Mouse (Mus musculus) midbrain, embryonic 13.5 days (tissue): Measurements from ENCODE around the gene Hdac10. TPM values are rescaled to one million over a fixed set of nuclear protein-coding genes. Genes with fewer than 3 reads are reported as not detected.
A peak's percentile ranks its signal among the peaks of the same experiment; 100 is the strongest.

Source experiments
- ATAC-seq: fragments of 200-750 bp; cut with Nextera tagmentation; 2 replicates; pipeline ENCODE4 v1.8.0; 2017; ENCODE audit warnings: mild to moderate bottlenecking, moderate TSS enrichment, moderate library complexity
- H3K27ac ChIP-seq: fragments of 300-500 bp; sonication (generic); 2 replicates; pipeline ENCODE4 v1.5.1; 2015; ENCODE audit warnings: inconsistent platforms, mild to moderate bottlenecking, moderate library complexity
- H3K27me3 ChIP-seq: fragments of 300-500 bp; sonication (generic); 2 replicates; pipeline ENCODE4 v1.6.1; 2015; ENCODE audit warnings: mild to moderate bottlenecking, inconsistent platforms
- H3K36me3 ChIP-seq: fragments of 300-500 bp; sonication (generic); 2 replicates; pipeline ENCODE4 v1.6.1; 2015; ENCODE audit warnings: mild to moderate bottlenecking, inconsistent platforms
- H3K4me1 ChIP-seq: fragments of 300-500 bp; sonication (generic); replicated peaks from 2 replicates; pipeline ENCODE4 v1.6.1; 2015; ENCODE audit warnings: inconsistent platforms
- H3K4me2 ChIP-seq: fragments of 300-500 bp; sonication (generic); replicated peaks from 2 replicates; pipeline ENCODE4 v1.6.1; 2015; ENCODE audit warnings: moderate library complexity, mild to moderate bottlenecking, inconsistent platforms
- H3K4me3 ChIP-seq: fragments of 300-500 bp; sonication (generic); replicated peaks from 2 replicates; pipeline ENCODE4 v1.5.1; 2015; ENCODE audit warnings: mild to moderate bottlenecking, inconsistent platforms
- H3K9ac ChIP-seq: fragments of 300-500 bp; sonication (generic); replicated peaks from 2 replicates; pipeline ENCODE4 v1.6.1; 2015; ENCODE audit warnings: mild to moderate bottlenecking, inconsistent platforms
- H3K9me3 ChIP-seq: fragments of 300-500 bp; sonication (generic); 2 replicates; pipeline ENCODE4 v1.6.1; 2016; ENCODE audit warnings: mild to moderate bottlenecking, inconsistent platforms
- WGBS: fragments of 180-500 bp; shearing (Covaris S2); methylation state at CpG from one replicate; pipeline ENCODE4 v1.1.7; 2015; 5-methylcytosine and 5-hydroxymethylcytosine counted together
- polyA plus RNA-seq: library from polyadenylated mRNA; unstranded; fragments of >200 nt; fragmentation: Nextera tagmentation; extraction: Ambion mirVana; gene quantifications from 2 replicates; pipeline ENCODE4 v1.2.1, GENCODE M21; 2015

Gene Hdac10
- polyA plus RNA-seq, 1 experiment from 2014 or later = 26.0 TPM

GRCm38 (mm10) chr15:89169431-89169830, 40.9 kb upstream of the Hdac10 start:
- peak; percentile 10; the same call in 1 of the 2 replicates for ATAC-seq
- peaks cover 54% of the 10 kb centered on the region for H3K4me1 ChIP-seq
- peaks cover 61% of the 10 kb centered on the region for H3K36me3 ChIP-seq
- no peaks in the 10 kb centered on the region for H3K9me3 ChIP-seq
- H3K4me2 ChIP-seq = peak overlapping the region; percentile 1; the same call in 1 of the 2 replicates
- H3K27me3 ChIP-seq = no peaks in the 10 kb centered on the region
- no peak overlapping the region for H3K9ac ChIP-seq
- no peak overlapping the region for H3K4me3 ChIP-seq
- peak overlapping the region; percentile 12 for H3K27ac ChIP-seq
- WGBS = 7% methylated on average over 10 of the region's 10 CpGs

DNA sequence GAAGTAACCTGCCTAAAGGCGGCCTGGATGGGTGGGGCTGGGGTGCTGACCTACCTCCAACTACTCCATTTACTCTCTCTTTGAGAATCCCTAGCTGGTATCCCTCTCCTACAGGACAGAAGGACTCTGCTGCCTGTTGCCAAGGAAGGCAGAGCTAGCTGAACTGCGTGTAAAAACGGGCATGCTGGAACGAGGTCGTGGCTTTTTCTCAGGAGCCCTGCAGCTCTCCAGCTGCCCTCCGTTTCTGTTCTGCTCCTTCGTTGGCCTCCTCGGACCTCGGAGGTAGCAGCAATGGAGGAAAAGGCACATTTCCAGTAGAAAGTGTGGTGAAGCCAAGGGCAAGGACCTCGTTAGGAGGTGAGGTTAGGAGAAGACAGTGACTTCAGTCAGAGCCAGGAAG, 40.4 kb upstream of the Hdac10 start:
- Histone ChIP-seq H3K27ac (peak overlapping the region; percentile 12), H3K27me3 (no peaks in the 10 kb centered on the region), H3K4me2 (no peak overlapping the region), H3K4me1 (peaks cover 49% of the 10 kb centered on the region), H3K9ac (no peak overlapping the region), H3K36me3 (peaks cover 66% of the 10 kb centered on the region), H3K4me3 (no peak overlapping the region), H3K9me3 (no peaks in the 10 kb centered on the region)
- WGBS = 61% methylated on average over 10 of the region's 10 CpGs
- no peak for ATAC-seq

DNA sequence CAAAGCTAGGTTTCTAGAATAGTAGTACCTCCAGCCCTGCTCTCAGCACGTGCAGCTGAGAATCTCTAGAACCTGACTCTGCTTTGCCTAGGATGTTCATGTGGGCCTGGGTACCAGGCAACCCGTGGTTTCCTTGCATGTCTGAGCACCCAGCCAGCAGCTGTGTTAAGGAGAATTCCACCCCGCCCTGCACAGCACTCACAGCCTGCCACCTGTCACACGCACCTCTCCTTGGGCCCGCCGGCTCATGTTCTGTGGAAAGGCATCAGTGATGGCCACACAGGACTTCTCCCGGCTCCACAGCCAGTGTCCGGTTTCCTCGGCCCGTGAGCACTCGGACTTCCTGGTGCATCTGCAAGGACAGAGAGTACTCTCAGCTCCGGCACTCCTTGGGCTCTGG, 37.0 kb upstream of the Hdac10 start:
- Histone ChIP-seq H3K9ac (no peak overlapping the region), H3K4me1 (peaks cover 18% of the 10 kb centered on the region), H3K4me3 (no peak overlapping the region), H3K27ac (no peak overlapping the region), H3K27me3 (no peaks in the 10 kb centered on the region), H3K36me3 (peaks cover 99% of the 10 kb centered on the region), H3K4me2 (no peak overlapping the region), H3K9me3 (no peaks in the 10 kb centered on the region)
- WGBS = 97% methylated on average over 12 of the region's 12 CpGs
- no peak for ATAC-seq

GRCm38 (mm10) chr15:89161397-89161796, 32.9 kb upstream of the Hdac10 start:
- H3K27me3 ChIP-seq = no peaks in the 10 kb centered on the region
- H3K9me3 ChIP-seq = no peaks in the 10 kb centered on the region
- no peak overlapping the region for H3K9ac ChIP-seq
- H3K36me3 ChIP-seq = peaks cover 100% of the 10 kb centered on the region
- WGBS = 95% methylated on average over 9 of the region's 9 CpGs
- H3K4me3 ChIP-seq = no peak overlapping the region
- H3K4me2 ChIP-seq = no peak overlapping the region
- ATAC-seq = no peak
- H3K27ac ChIP-seq = no peak overlapping the region
- H3K4me1 ChIP-seq = no peaks in the 10 kb centered on the region

DNA sequence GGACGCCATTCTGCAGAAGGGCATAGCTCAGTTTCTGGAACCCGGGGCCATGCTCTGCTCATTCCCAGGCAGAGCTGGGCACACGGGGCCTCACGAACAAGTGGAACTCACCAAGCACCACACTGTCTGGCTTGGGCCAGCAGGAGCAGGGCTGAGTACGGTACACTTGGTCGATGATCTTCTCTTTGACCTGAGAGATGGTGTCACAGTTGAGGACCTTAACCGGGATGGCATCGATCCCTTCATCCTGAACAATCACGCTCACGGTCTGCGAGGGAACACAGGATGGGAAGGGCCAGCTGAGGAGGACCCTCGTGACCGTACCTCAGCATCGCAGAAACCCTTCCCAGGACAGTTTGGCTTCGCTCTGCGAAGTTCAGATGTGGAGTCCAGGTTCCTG, 30.0 kb upstream of the Hdac10 start:
- Histone ChIP-seq H3K27ac (no peak overlapping the region), H3K4me3 (no peak overlapping the region), H3K36me3 (peaks cover 100% of the 10 kb centered on the region), H3K9me3 (no peaks in the 10 kb centered on the region), H3K9ac (no peak overlapping the region), H3K27me3 (no peaks in the 10 kb centered on the region), H3K4me2 (no peak overlapping the region), H3K4me1 (no peaks in the 10 kb centered on the region)
- no peak; the same call in 1 of the 2 replicates for ATAC-seq
- 94% methylated on average over 16 of the region's 16 CpGs for WGBS

GRCm38 (mm10) chr15:89157954-89158353, 29.5 kb upstream of the Hdac10 start:
- Histone ChIP-seq H3K4me2 (no peak overlapping the region), H3K27ac (no peak overlapping the region), H3K27me3 (no peaks in the 10 kb centered on the region), H3K4me3 (no peak overlapping the region), H3K9me3 (no peaks in the 10 kb centered on the region), H3K36me3 (peaks cover 96% of the 10 kb centered on the region), H3K4me1 (peaks cover under 1% of the 10 kb centered on the region; the same call in 1 of the 2 replicates), H3K9ac (no peak overlapping the region)
- 70% methylated on average over 7 of the region's 7 CpGs for WGBS
- peak; percentile 49; the same call in 1 of the 2 replicates for ATAC-seq

GRCm38 (mm10) chr15:89152312-89152711, 23.8 kb upstream of the Hdac10 start:
- Histone ChIP-seq H3K27ac (peak overlapping the region; percentile 70), H3K36me3 (peaks cover 40% of the 10 kb centered on the region), H3K4me1 (peaks cover 34% of the 10 kb centered on the region), H3K9ac (peak overlapping the region; percentile 1; the same call in 1 of the 2 replicates), H3K27me3 (no peaks in the 10 kb centered on the region), H3K9me3 (no peaks in the 10 kb centered on the region), H3K4me2 (0 out of 2 replicates have a peak overlapping the region, but pooled peaks have one; percentile 9), H3K4me3 (no peak overlapping the region)
- ATAC-seq = peak; percentile 53

DNA sequence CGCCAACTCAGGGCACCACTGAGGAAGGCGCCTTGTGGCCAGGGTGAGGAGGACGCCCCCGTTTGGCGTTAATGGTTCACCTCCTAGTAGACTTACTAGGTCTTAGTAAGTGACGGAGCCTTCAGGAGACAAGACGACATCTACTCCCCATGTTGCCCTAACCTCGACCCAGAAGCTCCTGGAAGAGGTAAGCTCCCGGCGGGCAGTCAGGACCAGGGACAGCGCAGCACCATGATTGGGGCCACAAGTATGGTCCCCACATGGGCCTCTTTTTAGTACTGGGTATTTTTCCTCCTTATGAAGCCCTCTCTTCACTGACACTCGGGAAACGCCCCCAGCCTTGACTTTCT, 21.5 kb upstream of the Hdac10 start:
- H3K27ac ChIP-seq = peak overlapping the region; percentile 92
- 4% methylated on average over 13 of the region's 13 CpGs for WGBS
- H3K4me1 ChIP-seq = peaks cover 52% of the 10 kb centered on the region
- H3K27me3 ChIP-seq = 0 out of 2 replicates have a peak, but pooled peaks cover 5% of the 10 kb centered on the region
- H3K36me3 ChIP-seq = peaks cover 28% of the 10 kb centered on the region
- no peak for ATAC-seq
- H3K4me3 ChIP-seq = peak overlapping the region; percentile 78
- peak overlapping the region; percentile 81 for H3K4me2 ChIP-seq
- peak overlapping the region; percentile 94 for H3K9ac ChIP-seq
- H3K9me3 ChIP-seq = no peaks in the 10 kb centered on the region

GRCm38 (mm10) chr15:89149271-89150040, 21.0 kb upstream of the Hdac10 start, which contains the start of gene Mapk11:
Gene Mapk11 (minus strand): TSS chr15:89149628.
- WGBS = 0% methylated on average over 52 of the region's 61 CpGs
- H3K9ac ChIP-seq = peak within 1 kb of the TSS; percentile 94
- H3K36me3 ChIP-seq = peaks cover 28% of the 10 kb centered on the region
- peak; percentile 70 for ATAC-seq
- H3K4me2 ChIP-seq = peak within 1 kb of the TSS; percentile 81
- 0 out of 2 replicates have a peak, but pooled peaks cover 5% of the 10 kb centered on the region for H3K27me3 ChIP-seq
- peak within 1 kb of the TSS; percentile 78 for H3K4me3 ChIP-seq
- H3K4me1 ChIP-seq = peaks cover 52% of the 10 kb centered on the region
- H3K27ac ChIP-seq = peak within 1 kb of the TSS; percentile 92
- no peaks in the 10 kb centered on the region for H3K9me3 ChIP-seq

GRCm38 (mm10) chr15:89148496-89149270, 20.2 kb upstream of the Hdac10 start:
- Histone ChIP-seq H3K9ac (peak overlapping the region; percentile 94), H3K36me3 (peaks cover 28% of the 10 kb centered on the region), H3K4me3 (peak overlapping the region; percentile 78), H3K4me1 (peaks cover 52% of the 10 kb centered on the region), H3K9me3 (no peaks in the 10 kb centered on the region), H3K27ac (peak overlapping the region; percentile 92), H3K27me3 (0 out of 2 replicates have a peak, but pooled peaks cover 5% of the 10 kb centered on the region), H3K4me2 (peak overlapping the region; percentile 81)
- 3% methylated on average over 25 of the region's 25 CpGs for WGBS
- peak; percentile 7; the same call in 1 of the 2 replicates for ATAC-seq

- Histone ChIP-seq H3K36me3 (peaks cover 32% of the 10 kb centered on the region), H3K9ac (peak overlapping the region; percentile 94), H3K4me2 (peak overlapping the region; percentile 81), H3K9me3 (no peaks in the 10 kb centered on the region), H3K27me3 (0 out of 2 replicates have a peak, but pooled peaks cover 5% of the 10 kb centered on the region), H3K4me3 (peak overlapping the region; percentile 78), H3K27ac (peak overlapping the region; percentile 92; the same call in 1 of the 2 replicates), H3K4me1 (peaks cover 52% of the 10 kb centered on the region)
- no peak for ATAC-seq
- 32% methylated on average over 4 of the region's 4 CpGs for WGBS
These were observed 19.4 kb upstream of the Hdac10 start for GRCm38 (mm10) chr15:89147895-89148294.

DNA sequence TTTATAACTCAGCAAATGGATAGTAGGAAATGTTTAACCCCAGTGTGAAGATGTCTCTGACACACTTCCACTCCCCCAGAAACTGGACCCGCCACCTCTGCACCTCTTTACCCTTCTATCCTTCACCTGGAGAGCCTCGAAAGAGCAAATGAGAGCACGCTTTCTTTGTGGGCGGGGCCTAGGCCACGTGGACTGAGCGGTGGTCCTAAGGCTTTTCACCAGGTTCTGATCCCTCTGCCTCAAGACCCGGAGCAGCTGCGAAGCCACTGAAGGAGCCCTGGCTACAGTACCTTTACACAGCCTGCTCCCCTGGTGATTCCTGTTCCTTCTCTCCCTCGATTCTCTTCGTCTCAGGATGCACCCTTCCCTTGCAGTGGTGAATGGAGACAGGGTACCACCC, 19.0 kb upstream of the Hdac10 start:
- Histone ChIP-seq H3K4me1 (peaks cover 47% of the 10 kb centered on the region), H3K27ac (peak overlapping the region; percentile 92), H3K27me3 (0 out of 2 replicates have a peak, but pooled peaks cover 8% of the 10 kb centered on the region), H3K4me2 (peak overlapping the region; percentile 81), H3K4me3 (peak overlapping the region; percentile 78), H3K36me3 (peaks cover 37% of the 10 kb centered on the region), H3K9me3 (no peaks in the 10 kb centered on the region), H3K9ac (peak overlapping the region; percentile 94)
- no peak for ATAC-seq
- 17% methylated on average over 10 of the region's 10 CpGs for WGBS
